Comparison of ENCODE assay signal across 24 mouse cellular contexts in the genomic region with DNA sequence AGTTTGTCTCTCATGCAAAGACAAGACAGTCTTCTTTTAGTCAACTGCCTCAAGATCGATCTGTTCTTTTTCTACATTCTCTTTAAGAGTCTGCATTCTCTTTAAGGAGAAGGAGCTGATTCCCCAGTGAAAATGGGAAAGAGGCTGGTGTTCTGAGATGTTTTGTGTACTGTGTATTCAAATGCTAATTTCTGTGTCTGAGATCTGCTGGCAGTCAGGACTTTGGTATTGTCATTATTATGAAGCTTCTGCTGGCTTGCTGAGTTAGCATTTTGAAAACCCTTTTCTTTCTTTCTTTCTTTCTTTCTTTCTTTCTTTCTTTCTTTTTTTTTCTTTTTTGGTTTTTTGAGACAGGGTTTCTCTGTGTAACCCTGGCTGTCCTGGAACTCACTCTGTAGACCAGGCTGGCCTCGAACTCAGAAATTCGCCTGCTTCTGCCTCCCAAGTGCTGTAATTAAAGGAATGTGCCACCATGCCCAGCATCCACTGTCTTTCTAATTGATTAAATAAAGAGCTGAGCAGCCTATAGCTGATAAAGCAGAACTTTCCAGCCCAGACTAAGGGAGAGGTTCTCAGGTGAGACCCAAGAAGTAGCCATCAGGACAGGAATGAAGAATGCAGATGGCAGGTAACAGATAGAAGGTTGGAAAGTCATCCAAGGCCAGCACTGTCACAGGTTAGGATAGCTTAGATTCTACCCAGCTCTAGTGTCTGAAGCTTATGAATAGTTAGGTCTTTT.
DNase-seq lines count a peak whose midpoint lies in the region; ATAC-seq and TF ChIP-seq lines count a peak whose summit lies in the region.
"Had no signal": no experiment of that assay in that cellular context is flagged by ENCODE, and none has a peak within 500 bp of the region (broad histone marks: within the 10 kb centered on the region; RNA-seq: fewer than 3 reads in every experiment).

No protein-coding gene starts in this region.

- no peak overlapping the region for H3K27ac ChIP-seq in forebrain, embryonic 11.5 days (ENCODE audit: low read depth, low read length)
- no peak overlapping the region for H3K27ac ChIP-seq in forebrain, embryonic 10.5 days
- peak overlapping the region; percentile 67 for H3K27ac ChIP-seq in midbrain, embryonic 10.5 days (replicated peaks)
- no peak overlapping the region for H3K27ac ChIP-seq in midbrain, postnatal 0 days (ENCODE audit: low read depth, low read length)
- H3K27ac ChIP-seq: embryonic facial prominence, embryonic 10.5 days; hindbrain, embryonic 13.5 days; kidney, postnatal 0 days; limb, embryonic 13.5 days; liver, embryonic 12.5 days had no signal

- DNase-seq in forebrain, embryonic 11.5 days (ENCODE audit: low spot score) = no peak
- DNase-seq in forebrain, embryonic 10.5 days (ENCODE audit: extremely low spot score, low spot score) = no peak
- DNase-seq in midbrain, embryonic 10.5 days (ENCODE audit: low spot score) = no peak
- no peak for DNase-seq in midbrain, postnatal 0 days (ENCODE audit: low spot score)
- peak; percentile 96 for DNase-seq in ES-CJ7 (ENCODE audit: low read depth, low spot score)
- peak; percentile 69 for DNase-seq in brain, embryonic 14.5 days (ENCODE audit: low read depth)
- no peak for DNase-seq in adrenal gland, adult 2 months
- DNase-seq: cerebellum, adult 2 months; cerebellum, postnatal 25 days; gastrocnemius, postnatal 25 days; heart, adult 18-20 months; heart, postnatal 10 days; kidney, adult 2 months; layer of hippocampus, adult 9-11 months; lung, adult 18-20 months; lung, postnatal 10 days had no signal

- H3K4me1 ChIP-seq in forebrain, embryonic 11.5 days (replicated peaks; ENCODE audit: control insufficient read depth, insufficient read depth, low read length) = no peaks in the 10 kb centered on the region
- peaks cover 3% of the 10 kb centered on the region; the same call in 1 of the 2 replicates for H3K4me1 ChIP-seq in forebrain, embryonic 10.5 days
- peaks cover 4% of the 10 kb centered on the region; the same call in 1 of the 2 replicates for H3K4me1 ChIP-seq in midbrain, embryonic 10.5 days
- no peaks in the 10 kb centered on the region for H3K4me1 ChIP-seq in midbrain, postnatal 0 days (ENCODE audit: insufficient read depth, low read length)
- H3K4me1 ChIP-seq: embryonic facial prominence, embryonic 10.5 days; heart, embryonic 12.5 days; hindbrain, embryonic 13.5 days; limb, embryonic 13.5 days; liver, embryonic 12.5 days had no signal

- H3K4me2 ChIP-seq in forebrain, embryonic 11.5 days (ENCODE audit: low read depth, low read length, severe bottlenecking) = no peak overlapping the region
- no peak overlapping the region for H3K4me2 ChIP-seq in midbrain, postnatal 0 days (ENCODE audit: low read depth, low read length, poor library complexity, severe bottlenecking)
- H3K4me2 ChIP-seq: heart, embryonic 12.5 days; hindbrain, embryonic 13.5 days; limb, embryonic 13.5 days; liver, embryonic 12.5 days had no signal

- no peaks in the 10 kb centered on the region for H3K36me3 ChIP-seq in forebrain, embryonic 11.5 days (ENCODE audit: control insufficient read depth, insufficient read depth, low read length)
- H3K36me3 ChIP-seq in forebrain, embryonic 10.5 days (replicated peaks) = no peaks in the 10 kb centered on the region
- H3K36me3 ChIP-seq in midbrain, embryonic 10.5 days = no peaks in the 10 kb centered on the region
- H3K36me3 ChIP-seq in midbrain, postnatal 0 days (ENCODE audit: insufficient read depth, low read length) = no peaks in the 10 kb centered on the region
- H3K36me3 ChIP-seq: embryonic facial prominence, embryonic 10.5 days; heart, embryonic 12.5 days; hindbrain, embryonic 13.5 days; limb, embryonic 13.5 days; liver, embryonic 12.5 days had no signal

- no peak for TF ChIP-seq CTCF in midbrain, postnatal 0 days (IDR thresholded peaks at IDR 0.05)
- TF ChIP-seq CTCF in brain, embryonic 14.5 days (IDR thresholded peaks at IDR 0.05; ENCODE audit: borderline replicate concordance, extremely low read depth, insufficient read depth, insufficient read length) = no peak

- 54% methylated on average over 3 of the region's 3 CpGs for WGBS in forebrain, embryonic 11.5 days
- WGBS in forebrain, embryonic 10.5 days = 56% methylated on average over 3 of the region's 3 CpGs
- WGBS in midbrain, embryonic 10.5 days = 61% methylated on average over 3 of the region's 3 CpGs
- 39% methylated on average over 3 of the region's 3 CpGs for WGBS in midbrain, postnatal 0 days

- no peak overlapping the region for H3K9ac ChIP-seq in forebrain, embryonic 11.5 days (ENCODE audit: low read length)
- no peak overlapping the region for H3K9ac ChIP-seq in midbrain, postnatal 0 days (replicated peaks; ENCODE audit: low read length, poor library complexity, severe bottlenecking)
- H3K9ac ChIP-seq: heart, embryonic 12.5 days; hindbrain, embryonic 13.5 days; limb, embryonic 13.5 days; liver, embryonic 12.5 days had no signal

- no peak overlapping the region for H3K4me3 ChIP-seq in forebrain, embryonic 11.5 days (ENCODE audit: low read depth, low read length)
- H3K4me3 ChIP-seq in forebrain, embryonic 10.5 days = no peak overlapping the region
- no peak overlapping the region for H3K4me3 ChIP-seq in midbrain, embryonic 10.5 days
- H3K4me3 ChIP-seq in midbrain, postnatal 0 days (ENCODE audit: low read depth, low read length) = no peak overlapping the region
- H3K4me3 ChIP-seq: embryonic facial prominence, embryonic 10.5 days; heart, embryonic 12.5 days; hindbrain, embryonic 13.5 days; limb, embryonic 13.5 days; liver, embryonic 12.5 days had no signal

- TF ChIP-seq POLR2A in brain, embryonic 14.5 days (IDR thresholded peaks at IDR 0.05; ENCODE audit: borderline replicate concordance, extremely low read depth, insufficient read depth, insufficient read length, poor library complexity, severe bottlenecking) = no peak

- H3K9me3 ChIP-seq in forebrain, embryonic 11.5 days (ENCODE audit: control insufficient read depth, low read length) = no peaks in the 10 kb centered on the region; the same call in 1 of the 2 replicates
- H3K9me3 ChIP-seq in forebrain, embryonic 10.5 days = peaks cover 3% of the 10 kb centered on the region; the same call in 1 of the 2 replicates
- no peaks in the 10 kb centered on the region for H3K9me3 ChIP-seq in midbrain, embryonic 10.5 days (replicated peaks)
- 0 out of 2 replicates have a peak, but pooled peaks cover 6% of the 10 kb centered on the region for H3K9me3 ChIP-seq in midbrain, postnatal 0 days (ENCODE audit: low read length)
- H3K9me3 ChIP-seq: liver, embryonic 12.5 days had no signal

- H3K27me3 ChIP-seq in forebrain, embryonic 11.5 days (ENCODE audit: control insufficient read depth, insufficient read depth, low read length) = no peaks in the 10 kb centered on the region
- H3K27me3 ChIP-seq in forebrain, embryonic 10.5 days (ENCODE audit: poor library complexity, severe bottlenecking) = no peaks in the 10 kb centered on the region
- no peaks in the 10 kb centered on the region for H3K27me3 ChIP-seq in midbrain, embryonic 10.5 days (ENCODE audit: low read depth, poor library complexity, severe bottlenecking)
- H3K27me3 ChIP-seq in midbrain, postnatal 0 days (ENCODE audit: insufficient read depth, low read length) = no peaks in the 10 kb centered on the region
- H3K27me3 ChIP-seq: heart, embryonic 12.5 days; hindbrain, embryonic 13.5 days; limb, embryonic 13.5 days; liver, embryonic 12.5 days had no signal

- ATAC-seq in forebrain, embryonic 11.5 days (replicated peaks; ENCODE audit: low FRiP score) = peak; percentile 61
- no peak for ATAC-seq in midbrain, postnatal 0 days (ENCODE audit: low FRiP score)
- no peak for ATAC-seq in megakaryocyte progenitor cell, adult 5-6 weeks (replicated peaks; ENCODE audit: poor library complexity)
- ATAC-seq: CD4-positive, CD25-positive, alpha-beta regulatory T cell, adult 4 months; liver, embryonic 12.5 days had no signal

Comparison
In these comparisons a context has a peak if more than half of its experiments do, and no peak if none do; other contexts are left out.
1. DNase-seq: peak in ES-CJ7 (single experiment) and brain, embryonic 14.5 days (single experiment); none in forebrain, embryonic 11.5 days (single experiment), forebrain, embryonic 10.5 days (single experiment), midbrain, embryonic 10.5 days (single experiment), midbrain, postnatal 0 days (single experiment) and adrenal gland, adult 2 months (single experiment).